Mouse (Mus musculus): Measurements from ENCODE around the gene Rcvrn.

GRCm38 (mm10) chr11:67655236-67655959, 39.7 kb upstream of the Rcvrn start:
- no peak for TF ChIP-seq CTCF (IDR thresholded peaks at IDR 0.05; ENCODE audit: low read depth)
- no peak for TF ChIP-seq EP300 (IDR thresholded peaks at IDR 0.05; ENCODE audit: low read depth)

Measured in liver, postnatal 0 days (tissue).